Mouse (Mus musculus) hindbrain, embryonic 12.5 days (tissue): ENCODE data around the gene Ccnjl. TPM values are rescaled to one million over a fixed set of nuclear protein-coding genes. Genes with fewer than 3 reads are reported as not detected.

ENCODE experiments used
- ATAC-seq: fragments of 200-750 bp; cut with Nextera tagmentation; 2 replicates; pipeline ENCODE4 v1.8.0; 2017; ENCODE audit warnings: moderate TSS enrichment; ENCODE audit not compliant: low FRiP score
- H3K27ac ChIP-seq: fragments of 300-500 bp; sonication (generic); 2 replicates; pipeline ENCODE4 v1.5.1; 2016; ENCODE audit warnings: mild to moderate bottlenecking
- H3K27me3 ChIP-seq: fragments of 300-500 bp; sonication (generic); 2 replicates; pipeline ENCODE4 v1.6.1; 2016; ENCODE audit warnings: mild to moderate bottlenecking
- H3K36me3 ChIP-seq: fragments of 300-500 bp; sonication (generic); 2 replicates; pipeline ENCODE4 v1.6.1; 2016; ENCODE audit warnings: mild to moderate bottlenecking
- H3K4me1 ChIP-seq: fragments of 300-500 bp; sonication (generic); 2 replicates; pipeline ENCODE4 v1.6.1; 2016
- H3K4me2 ChIP-seq: fragments of 300-500 bp; sonication (generic); replicated peaks from 2 replicates; pipeline ENCODE4 v1.6.1; 2016; ENCODE audit warnings: mild to moderate bottlenecking
- H3K4me3 ChIP-seq: fragments of 300-500 bp; sonication (generic); 2 replicates; pipeline ENCODE4 v1.5.1; 2016; ENCODE audit warnings: mild to moderate bottlenecking
- H3K9ac ChIP-seq: fragments of 300-500 bp; sonication (generic); 2 replicates; pipeline ENCODE4 v1.6.1; 2016; ENCODE audit warnings: mild to moderate bottlenecking, moderate library complexity
- H3K9me3 ChIP-seq: fragments of 300-500 bp; sonication (generic); replicated peaks from 2 replicates; pipeline ENCODE4 v1.6.1; 2016; ENCODE audit warnings: mild to moderate bottlenecking
- WGBS: fragments of 180-500 bp; shearing (Covaris S2); methylation state at CpG from one replicate; pipeline ENCODE4 v1.1.7; 2016; 5-methylcytosine and 5-hydroxymethylcytosine counted together
- polyA plus RNA-seq: library from polyadenylated mRNA; unstranded; fragments of >200 nt; fragmentation: Nextera tagmentation; extraction: Ambion mirVana; gene quantifications from 2 replicates; pipeline ENCODE4 v1.2.1, GENCODE M21; 2016

The Ccnjl gene
- polyA plus RNA-seq, 1 experiment from 2014 or later, result 29.6 TPM

DNA sequence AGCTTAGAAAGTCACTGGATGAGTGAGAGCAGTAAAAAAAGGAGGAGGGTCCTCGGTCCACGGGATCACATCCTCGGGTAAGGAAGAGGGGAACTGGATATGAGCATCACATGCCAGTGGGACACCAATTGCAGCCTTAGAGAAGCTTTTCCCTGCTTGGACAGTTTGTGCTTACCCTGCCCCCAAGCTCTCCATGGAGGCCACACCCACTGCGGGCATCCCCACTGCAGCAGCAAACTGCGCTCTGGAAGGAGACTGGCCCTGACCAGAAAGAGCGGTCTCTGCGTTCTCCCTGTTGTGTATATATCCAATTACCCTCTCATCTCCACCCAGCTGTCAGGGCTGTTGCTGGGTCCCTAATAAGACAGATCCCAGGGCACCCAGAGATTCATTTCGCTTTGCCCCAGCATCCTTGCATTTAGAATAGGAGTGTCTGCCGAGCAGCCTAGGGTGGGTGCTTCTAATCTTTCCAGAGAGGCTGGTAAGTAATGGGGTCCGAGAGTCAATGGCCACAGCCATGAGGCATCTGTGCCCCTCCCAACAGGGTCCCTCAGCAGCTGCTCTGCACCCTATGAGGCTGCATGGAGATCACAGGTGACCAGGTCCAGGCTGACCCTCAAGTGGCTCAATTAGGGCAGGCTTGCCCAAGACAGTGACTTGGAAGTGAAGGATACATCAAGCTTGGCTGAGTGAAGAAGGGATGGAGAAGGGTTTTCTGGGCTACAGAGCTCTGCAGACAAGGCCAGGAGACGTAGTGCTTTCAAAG, 49.3 kb downstream of the Ccnjl start:
- WGBS, result 55% methylated on average over 11 of the region's 11 CpGs
- Histone ChIP-seq H3K27ac (no peak overlapping the region), H3K9ac (no peak overlapping the region), H3K27me3 (no peaks in the 10 kb centered on the region), H3K36me3 (peaks cover 24% of the 10 kb centered on the region), H3K4me1 (peaks cover 19% of the 10 kb centered on the region), H3K4me2 (no peak overlapping the region), H3K4me3 (no peak overlapping the region), H3K9me3 (no peaks in the 10 kb centered on the region)
- ATAC-seq, result no peak

GRCm38 (mm10) chr11:43585211-43586005, 56.8 kb downstream of the Ccnjl start:
- Histone ChIP-seq H3K27me3 (no peaks in the 10 kb centered on the region), H3K4me2 (no peak overlapping the region), H3K9me3 (no peaks in the 10 kb centered on the region), H3K4me3 (no peak overlapping the region), H3K4me1 (peaks cover 8% of the 10 kb centered on the region; the same call in 1 of the 2 replicates), H3K27ac (peak overlapping the region; percentile 23; the same call in 1 of the 2 replicates), H3K9ac (no peak overlapping the region), H3K36me3 (peaks cover 54% of the 10 kb centered on the region)
- ATAC-seq, result 0 out of 2 replicates have a peak, but pooled peaks have one; percentile 29
- WGBS, result 92% methylated on average over 22 of the region's 22 CpGs

DNA sequence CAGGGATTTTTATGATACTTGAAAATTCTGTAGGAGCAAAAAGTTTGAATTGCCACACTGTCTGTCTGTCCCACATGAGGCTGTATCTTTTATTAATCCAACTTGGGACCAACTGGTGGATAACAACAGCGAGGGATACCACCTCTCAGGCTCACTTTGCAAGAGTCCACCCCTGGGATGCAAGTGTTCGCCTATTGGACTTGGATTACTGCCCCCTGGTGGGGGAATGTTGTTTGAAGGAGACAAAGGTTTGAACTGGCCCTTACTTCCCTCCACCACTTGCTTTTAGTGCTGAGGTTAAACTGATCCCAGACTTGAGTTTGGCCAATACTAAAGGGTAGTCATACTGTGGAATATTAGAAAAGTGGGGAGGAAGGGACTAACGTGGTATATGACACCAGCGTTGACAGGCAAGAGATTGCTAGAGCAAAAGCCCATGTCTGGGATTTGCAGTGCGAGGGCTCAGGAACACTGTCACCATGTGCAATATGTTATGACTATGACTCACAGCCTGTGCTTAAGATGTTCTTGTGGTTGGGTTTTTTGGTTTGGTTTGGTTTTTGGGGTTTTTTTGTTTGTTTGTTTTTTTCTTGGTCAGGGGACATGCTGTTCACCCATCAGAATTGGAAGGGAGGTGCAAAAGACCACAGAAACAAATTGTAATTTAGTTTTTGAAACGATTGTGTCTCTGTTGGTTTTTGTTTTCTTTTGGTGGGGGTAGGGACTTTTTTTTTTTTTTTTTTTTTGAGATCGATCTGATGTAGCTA, 57.9 kb downstream of the Ccnjl start, which contains the start of gene 4933415A04Rik:
4933415A04Rik (plus strand) TSS at position 717 of the 767 bp plus-strand sequence.
- Histone ChIP-seq H3K27ac (no peak within 1 kb of the TSS), H3K9ac (no peak within 1 kb of the TSS)

DNA sequence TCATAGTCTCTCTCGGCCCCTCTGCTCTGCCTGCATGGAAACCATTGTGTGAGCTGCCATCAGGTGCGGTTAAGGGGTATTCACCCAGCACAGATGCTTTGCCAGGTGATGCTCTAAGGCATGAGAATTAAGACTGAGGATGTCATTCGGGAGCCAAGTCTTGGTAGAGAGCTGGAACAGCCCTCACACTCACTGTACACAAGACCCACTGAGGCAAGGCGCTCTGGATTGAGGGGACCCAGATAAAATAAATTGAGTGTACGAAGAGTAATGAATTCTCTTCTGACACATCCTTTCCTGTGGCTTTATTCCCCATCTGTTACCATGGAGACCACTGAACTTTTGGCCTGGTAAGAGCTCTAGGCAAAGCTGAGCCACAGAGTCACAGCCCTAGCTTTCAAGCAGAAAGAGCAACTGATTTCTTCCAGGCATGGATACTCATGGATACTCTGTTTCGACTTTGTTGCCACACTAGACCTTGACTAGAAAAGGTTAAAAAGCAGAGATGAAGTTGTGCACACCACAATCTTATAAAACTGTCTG, 61.0 kb downstream of the Ccnjl start:
- Histone ChIP-seq H3K4me2 (no peak overlapping the region), H3K27ac (peak overlapping the region; percentile 48; the same call in 1 of the 2 replicates), H3K9ac (no peak overlapping the region), H3K36me3 (peaks cover 31% of the 10 kb centered on the region), H3K4me3 (no peak overlapping the region), H3K4me1 (peaks cover 8% of the 10 kb centered on the region; the same call in 1 of the 2 replicates), H3K27me3 (no peaks in the 10 kb centered on the region), H3K9me3 (no peaks in the 10 kb centered on the region)
- 65% methylated on average over 6 of the region's 6 CpGs for WGBS
- ATAC-seq, result peak; percentile 51; the same call in 1 of the 2 replicates

More for the DNA sequence above, 57.9 kb downstream of the Ccnjl start, which contains the start of gene 4933415A04Rik:
- Histone ChIP-seq H3K9me3 (no peaks in the 10 kb centered on the region), H3K36me3 (peaks cover 47% of the 10 kb centered on the region), H3K4me2 (no peak within 1 kb of the TSS), H3K4me1 (peaks cover 8% of the 10 kb centered on the region; the same call in 1 of the 2 replicates), H3K27me3 (no peaks in the 10 kb centered on the region), H3K4me3 (no peak within 1 kb of the TSS)
- 73% methylated on average over 7 of the region's 7 CpGs for WGBS
- 0 out of 2 replicates have a peak, but pooled peaks have one; percentile 29 for ATAC-seq

DNA sequence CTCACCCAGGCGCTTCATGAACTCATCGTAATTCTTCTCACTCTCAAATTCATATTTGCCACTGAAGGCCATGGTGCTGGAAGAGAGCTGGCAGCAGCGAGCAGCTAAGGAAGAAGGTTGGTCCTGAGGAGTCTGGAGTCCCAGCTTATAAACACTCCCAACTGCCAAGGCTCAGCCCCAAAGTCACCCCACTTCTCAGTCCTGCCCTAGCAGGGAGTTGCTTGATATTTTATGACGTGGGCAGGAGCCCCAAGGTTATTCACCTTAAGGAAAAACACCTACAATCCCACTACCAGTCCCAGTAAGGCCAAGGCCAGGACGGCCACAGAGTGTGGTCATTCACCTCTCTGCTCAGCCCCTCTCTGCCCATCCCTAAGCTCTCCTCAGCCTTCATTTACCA, 72.9 kb downstream of the Ccnjl start, which contains the start of gene Fabp6:
Fabp6 (minus strand) TSS at position 101 of the 400 bp plus-strand sequence.
- Histone ChIP-seq H3K4me3 (no peak within 1 kb of the TSS), H3K9me3 (no peaks in the 10 kb centered on the region), H3K27ac (no peak within 1 kb of the TSS), H3K4me2 (no peak within 1 kb of the TSS), H3K9ac (no peak within 1 kb of the TSS), H3K27me3 (no peaks in the 10 kb centered on the region), H3K4me1 (no peaks in the 10 kb centered on the region), H3K36me3 (no peaks in the 10 kb centered on the region)
- ATAC-seq, result no peak
- 91% methylated on average over 5 of the region's 5 CpGs for WGBS

DNA sequence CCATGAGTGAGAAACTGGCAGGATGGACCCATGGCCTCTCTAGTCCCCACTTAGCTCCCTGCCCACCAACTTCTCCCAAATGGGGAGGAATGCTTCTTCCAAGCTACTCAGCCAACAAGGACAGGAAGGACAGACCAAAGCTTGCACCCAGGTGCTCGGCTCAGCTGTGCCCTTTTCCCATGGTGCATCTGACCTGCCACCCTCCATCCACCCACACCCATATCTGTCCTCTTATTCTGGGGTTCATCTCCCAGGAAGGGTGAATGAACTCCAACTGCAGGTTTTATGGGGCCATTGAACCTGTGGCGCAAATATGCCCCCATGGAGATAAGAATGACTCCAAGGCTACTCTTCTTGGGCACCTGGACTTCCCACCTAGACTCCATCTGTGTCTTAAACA, 75.6 kb downstream of the Ccnjl start:
- Histone ChIP-seq H3K36me3 (no peaks in the 10 kb centered on the region), H3K9ac (no peak overlapping the region), H3K4me3 (no peak overlapping the region), H3K4me2 (no peak overlapping the region), H3K27me3 (no peaks in the 10 kb centered on the region), H3K9me3 (no peaks in the 10 kb centered on the region), H3K4me1 (no peaks in the 10 kb centered on the region), H3K27ac (no peak overlapping the region)
- whole genome bisulfite sequencing, result 85% methylated on average over 2 of the region's 2 CpGs
- ATAC-seq, result no peak

GRCm38 (mm10) chr11:43604891-43605290, 76.3 kb downstream of the Ccnjl start:
- no peaks in the 10 kb centered on the region for H3K4me1 ChIP-seq
- H3K4me2 ChIP-seq, result no peak overlapping the region
- no peak overlapping the region for H3K9ac ChIP-seq
- no peak overlapping the region for H3K27ac ChIP-seq
- ATAC-seq, result no peak
- H3K4me3 ChIP-seq, result no peak overlapping the region
- 91% methylated on average over 6 of the region's 6 CpGs for whole genome bisulfite sequencing
- H3K36me3 ChIP-seq, result no peaks in the 10 kb centered on the region
- H3K27me3 ChIP-seq, result no peaks in the 10 kb centered on the region
- no peaks in the 10 kb centered on the region for H3K9me3 ChIP-seq

- no peaks in the 10 kb centered on the region for H3K27me3 ChIP-seq
- H3K27ac ChIP-seq, result no peak overlapping the region
- H3K4me1 ChIP-seq, result no peaks in the 10 kb centered on the region
- no peak overlapping the region for H3K4me3 ChIP-seq
- no peak for ATAC-seq
- H3K36me3 ChIP-seq, result no peaks in the 10 kb centered on the region
- H3K9ac ChIP-seq, result no peak overlapping the region
- no peaks in the 10 kb centered on the region for H3K9me3 ChIP-seq
- 85% methylated on average over 6 of the region's 6 CpGs for WGBS
- H3K4me2 ChIP-seq, result no peak overlapping the region
Observed at GRCm38 (mm10) chr11:43605859-43606258, 77.3 kb downstream of the Ccnjl start.

- H3K4me2 ChIP-seq, result no peak overlapping the region
- H3K4me1 ChIP-seq, result 0 out of 2 replicates have a peak, but pooled peaks cover 3% of the 10 kb centered on the region
- H3K27ac ChIP-seq, result peak overlapping the region; percentile 23; the same call in 1 of the 2 replicates
- no peaks in the 10 kb centered on the region for H3K27me3 ChIP-seq
- no peak overlapping the region for H3K4me3 ChIP-seq
- no peak for ATAC-seq
- H3K36me3 ChIP-seq, result no peaks in the 10 kb centered on the region
- WGBS, result 69% methylated on average over 3 of the region's 3 CpGs
- no peak overlapping the region for H3K9ac ChIP-seq
- no peaks in the 10 kb centered on the region for H3K9me3 ChIP-seq
Observed at GRCm38 (mm10) chr11:43608440-43608839, 79.9 kb downstream of the Ccnjl start.

DNA sequence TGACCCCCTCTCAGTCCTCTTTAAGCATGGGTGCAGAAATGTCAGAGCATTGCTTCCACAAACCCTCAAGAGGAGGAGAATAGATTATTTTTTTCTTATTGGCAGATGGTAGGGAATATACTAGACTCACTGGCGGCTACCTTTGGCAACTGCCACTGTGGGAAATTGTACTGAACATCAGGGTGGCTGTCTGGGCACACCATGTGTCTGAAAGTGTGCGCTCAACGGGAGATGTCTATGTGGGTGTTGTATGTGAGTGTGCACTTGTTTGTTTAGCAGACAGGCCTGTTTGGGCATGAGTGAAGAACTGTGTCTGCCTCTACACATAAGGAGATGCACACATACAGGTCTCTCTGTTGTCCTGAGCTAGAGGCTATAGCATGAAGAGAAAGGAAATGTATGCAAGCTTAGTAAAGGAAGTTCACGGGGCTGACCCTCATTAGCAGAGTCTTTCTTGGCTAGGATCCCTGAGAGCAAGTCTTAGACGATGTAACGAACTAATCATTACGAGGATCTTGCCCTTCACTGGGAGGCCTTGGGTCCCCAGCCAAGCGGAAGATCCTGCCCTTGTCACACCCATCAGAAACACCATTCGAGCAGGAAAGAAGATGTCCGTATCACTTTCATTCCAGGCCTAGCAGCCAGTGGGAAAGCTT, 81.5 kb downstream of the Ccnjl start:
- H3K36me3 ChIP-seq, result no peaks in the 10 kb centered on the region
- H3K4me3 ChIP-seq, result no peak overlapping the region
- no peak overlapping the region for H3K27ac ChIP-seq
- no peak overlapping the region for H3K4me2 ChIP-seq
- no peaks in the 10 kb centered on the region for H3K9me3 ChIP-seq
- 0 out of 2 replicates have a peak, but pooled peaks cover 3% of the 10 kb centered on the region for H3K4me1 ChIP-seq
- ATAC-seq, result no peak
- H3K27me3 ChIP-seq, result no peaks in the 10 kb centered on the region
- no peak overlapping the region for H3K9ac ChIP-seq
- WGBS, result 76% methylated on average over 10 of the region's 10 CpGs

- ATAC-seq, result no peak
- Histone ChIP-seq H3K9ac (no peak overlapping the region), H3K27me3 (no peaks in the 10 kb centered on the region), H3K9me3 (no peaks in the 10 kb centered on the region), H3K4me2 (no peak overlapping the region), H3K4me1 (0 out of 2 replicates have a peak, but pooled peaks cover 3% of the 10 kb centered on the region), H3K36me3 (no peaks in the 10 kb centered on the region), H3K27ac (no peak overlapping the region), H3K4me3 (no peak overlapping the region)
- WGBS, result 86% methylated on average over 5 of the region's 5 CpGs
Observed at GRCm38 (mm10) chr11:43610662-43611033, 82.1 kb downstream of the Ccnjl start.
